Mouse (Mus musculus) adrenal gland, adult 2 months (tissue): Measurements from ENCODE around the gene Spata25. TPM values are rescaled to one million over a fixed set of nuclear protein-coding genes. Genes with fewer than 3 reads are reported as not detected.
"Not testable (repeated sequence)": the region's sequence is repeated elsewhere in the genome, so short reads cannot be mapped to it uniquely, and the experiment has no call there.

Experiments
- DNase-seq: peaks from one replicate; pipeline ENCODE4 v3.0.0; 2021
- long read RNA-seq: library from polyadenylated mRNA; stranded (forward); transcript quantifications from one replicate; pipeline ENCODE4 v2.0.0, GENCODE M21; 2021
- polyA plus RNA-seq: library from polyadenylated mRNA; depleted of rRNA; stranded (reverse); fragments of >200 nt; gene quantifications from 2 replicates; pipeline ENCODE4 v1.2.3, GENCODE M21; 2012; rRNA removed
- total RNA-seq, 2 experiments: library from RNA; stranded (reverse); gene quantifications; 2 replicates each; pipeline ENCODE4 v1.2.3; 2021

Spata25 gene
- not detected for total RNA-seq
- not detected in 2 replicates for polyA plus RNA-seq
- long read RNA-seq = 0 reads

GRCm38 (mm10) chr2:164828437-164828836, at the start of gene Spata25:
Spata25 (minus strand) TSS chr2:164828537.
- DNase-seq = no peak

DNA sequence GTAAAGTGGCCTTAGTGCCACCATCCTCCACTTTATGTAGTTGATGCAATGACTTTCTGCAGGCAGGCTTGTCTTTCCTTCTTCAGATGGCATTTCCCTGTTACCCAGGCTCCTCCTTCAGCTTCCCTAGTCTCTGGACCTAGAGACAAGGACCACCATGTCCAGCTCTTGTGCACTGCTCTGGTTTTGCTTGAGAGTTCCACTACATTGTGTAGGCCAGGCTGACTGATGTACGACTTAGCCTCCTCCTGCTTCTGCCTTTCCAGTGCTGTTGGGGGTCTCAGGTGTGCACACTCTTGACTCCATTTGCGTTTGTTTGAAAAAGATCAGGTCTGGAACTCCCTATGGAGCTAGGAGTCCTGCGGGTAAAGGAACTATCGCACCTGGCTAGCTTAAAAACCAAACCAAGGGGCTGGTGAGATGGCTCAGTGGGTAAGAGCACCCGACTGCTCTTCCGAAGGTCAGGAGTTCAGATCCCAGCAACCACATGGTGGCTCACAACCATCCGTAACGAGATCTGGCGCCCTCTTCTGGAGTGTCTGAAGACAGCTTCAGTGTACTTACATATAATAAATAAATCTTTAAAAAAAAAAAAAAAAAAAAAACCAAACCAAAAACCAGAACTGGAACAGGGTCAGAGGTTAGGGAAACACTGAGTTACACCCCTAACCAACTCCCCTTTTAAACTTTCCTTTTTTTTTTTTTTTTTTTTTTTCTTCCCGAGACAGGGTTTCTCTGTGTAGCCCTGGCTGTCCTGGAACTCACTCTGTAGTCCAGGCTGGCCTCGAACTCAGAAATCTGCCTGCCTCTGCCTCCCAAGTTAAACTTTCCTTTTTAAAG, 49.3 kb upstream of the Spata25 start:
- not testable (repeated sequence) for DNase-seq

DNA sequence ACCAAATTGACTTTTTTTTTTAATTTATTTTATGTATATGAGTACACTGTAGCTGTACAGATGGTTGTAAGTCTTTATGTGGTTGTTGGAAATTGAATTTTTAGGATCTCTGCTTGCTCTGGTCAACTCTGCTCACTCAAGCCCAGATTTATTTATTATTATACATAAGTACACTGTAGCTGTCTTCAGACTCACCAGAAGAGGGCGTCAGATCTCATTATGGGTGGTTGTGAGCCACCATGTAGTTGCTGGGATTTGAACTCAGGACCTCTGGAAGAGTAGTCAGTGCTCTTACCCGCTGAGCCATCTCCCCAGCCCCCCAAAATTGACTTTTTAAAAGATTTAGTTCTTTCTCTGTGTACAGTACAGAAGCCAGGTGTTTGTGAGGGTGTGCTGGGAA, 47.3 kb upstream of the Spata25 start:
- DNase-seq = not testable (repeated sequence)

DNA sequence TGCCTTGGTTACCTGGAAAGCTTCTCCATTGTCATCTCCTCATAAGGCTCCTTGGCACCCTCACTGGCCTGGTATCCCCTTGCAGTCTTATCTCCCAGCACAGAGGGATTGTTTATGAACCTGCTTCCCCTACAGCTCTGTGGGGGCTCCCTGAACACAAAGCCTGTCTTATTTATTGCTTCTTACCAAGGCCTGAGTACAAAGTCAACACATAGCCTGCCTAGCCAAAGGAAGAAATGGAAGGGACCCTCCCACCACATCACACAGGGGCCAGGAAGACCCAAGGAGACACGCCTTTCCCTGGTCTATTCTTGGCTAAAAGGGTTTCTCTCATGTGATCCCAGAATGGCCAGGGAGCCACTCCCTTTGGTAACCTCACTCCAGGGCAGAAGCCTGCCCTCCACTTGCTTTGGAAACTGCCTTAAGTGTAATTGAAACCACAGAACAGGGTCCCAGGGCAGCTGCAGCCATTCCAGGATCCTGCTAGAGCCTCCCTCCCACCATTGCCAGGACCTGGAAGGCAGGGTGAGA, 46.0 kb upstream of the Spata25 start:
- DNase-seq = peak; percentile 35

GRCm38 (mm10) chr2:164873621-164874020, 45.3 kb upstream of the Spata25 start:
- DNase-seq = no peak

DNA sequence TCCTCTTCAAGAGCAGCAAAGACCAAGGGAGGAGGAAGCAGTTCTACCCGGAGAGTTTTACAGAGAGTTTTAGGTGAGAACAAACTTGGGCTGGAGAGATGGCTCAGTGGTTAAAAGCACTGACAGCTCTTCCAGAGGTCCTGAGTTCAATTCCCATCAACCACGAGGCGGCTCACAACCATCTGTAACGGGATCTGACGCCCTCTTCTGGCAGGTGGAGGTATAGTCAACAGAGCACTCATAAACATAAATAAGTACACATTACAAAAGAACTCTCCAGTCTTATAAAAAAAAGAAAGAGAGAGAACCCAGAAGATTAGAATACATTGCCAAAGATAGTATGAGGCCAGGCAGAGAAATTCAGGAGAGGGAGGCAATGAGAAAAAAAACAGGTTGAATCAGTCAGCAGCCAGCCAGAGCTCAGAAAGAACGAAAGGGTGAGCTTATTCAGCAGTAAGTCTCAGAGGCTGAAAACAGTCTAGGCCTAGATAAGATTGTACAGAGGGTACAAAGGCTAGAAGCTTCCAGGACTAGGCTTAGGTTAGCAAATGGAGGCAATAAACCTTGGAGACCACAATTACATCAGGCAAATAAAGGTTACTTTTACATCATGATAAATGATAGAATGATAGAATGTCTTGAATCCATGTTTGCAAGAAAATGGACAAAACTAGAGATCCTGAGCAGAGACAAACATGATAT, 43.4 kb upstream of the Spata25 start:
- no peak for DNase-seq

DNA sequence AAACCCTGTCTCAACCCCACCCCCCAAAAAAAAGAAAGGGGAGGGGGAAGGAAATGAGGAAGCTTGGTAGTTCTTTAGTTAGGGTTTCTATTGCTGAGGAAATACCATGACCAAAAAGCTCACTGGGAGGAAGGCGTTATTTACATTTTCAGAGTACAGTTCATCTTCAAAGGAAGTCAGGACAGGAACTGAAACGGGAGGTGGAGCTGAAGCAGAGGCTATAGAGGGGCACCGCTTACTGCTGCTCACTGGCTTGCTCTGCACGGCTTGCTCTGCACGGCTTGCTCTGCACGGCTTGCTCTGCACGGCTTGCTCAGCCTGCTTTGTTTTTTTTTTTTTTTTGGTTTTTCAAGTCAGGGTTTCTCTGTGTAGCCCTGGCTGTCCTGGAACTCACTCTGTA, 40.2 kb upstream of the Spata25 start:
- DNase-seq = no peak

DNA sequence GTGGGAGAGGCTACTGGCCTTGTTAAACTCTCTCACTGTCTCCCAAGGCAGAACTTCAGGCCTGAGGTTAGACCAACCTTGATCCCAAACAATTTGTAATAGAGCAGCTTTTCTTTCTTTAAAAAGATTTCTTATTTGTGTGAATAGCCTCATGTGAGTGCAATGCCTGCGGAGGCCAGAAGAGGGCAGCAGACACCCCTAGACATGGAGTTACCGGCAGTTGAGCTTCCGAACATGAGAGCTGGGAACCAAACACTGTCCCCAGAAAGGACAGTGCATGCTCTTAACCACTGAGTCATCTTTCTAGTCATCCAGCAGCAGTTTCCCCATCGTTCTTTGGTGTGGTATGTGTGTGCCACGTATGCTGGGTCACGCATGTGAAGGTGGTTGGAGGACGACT, 39.2 kb upstream of the Spata25 start:
- DNase-seq = no peak

GRCm38 (mm10) chr2:164866741-164867551, 38.6 kb upstream of the Spata25 start:
- peak; percentile 83 for DNase-seq

GRCm38 (mm10) chr2:164864593-164864992, 36.3 kb upstream of the Spata25 start:
- DNase-seq = no peak

DNA sequence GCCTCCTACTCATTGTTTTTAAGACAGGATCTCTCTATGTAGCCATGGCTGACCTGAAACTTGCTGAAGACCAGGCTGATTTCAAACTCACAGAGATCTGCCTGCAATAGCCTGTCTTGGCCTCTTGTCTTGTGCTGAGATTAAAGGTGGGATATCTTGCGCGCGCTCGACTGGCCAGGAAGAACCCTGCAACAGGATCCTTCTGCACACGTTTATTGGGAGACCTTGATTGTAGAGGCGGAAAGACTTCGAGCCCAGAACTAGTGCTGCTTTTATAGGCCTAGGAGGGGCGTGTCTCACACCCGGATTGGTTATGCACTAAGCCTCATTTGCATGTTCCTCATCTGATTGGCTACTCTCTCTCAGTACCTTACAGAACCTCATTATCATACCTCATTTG, 35.1 kb upstream of the Spata25 start:
- not testable (repeated sequence) for DNase-seq

DNA sequence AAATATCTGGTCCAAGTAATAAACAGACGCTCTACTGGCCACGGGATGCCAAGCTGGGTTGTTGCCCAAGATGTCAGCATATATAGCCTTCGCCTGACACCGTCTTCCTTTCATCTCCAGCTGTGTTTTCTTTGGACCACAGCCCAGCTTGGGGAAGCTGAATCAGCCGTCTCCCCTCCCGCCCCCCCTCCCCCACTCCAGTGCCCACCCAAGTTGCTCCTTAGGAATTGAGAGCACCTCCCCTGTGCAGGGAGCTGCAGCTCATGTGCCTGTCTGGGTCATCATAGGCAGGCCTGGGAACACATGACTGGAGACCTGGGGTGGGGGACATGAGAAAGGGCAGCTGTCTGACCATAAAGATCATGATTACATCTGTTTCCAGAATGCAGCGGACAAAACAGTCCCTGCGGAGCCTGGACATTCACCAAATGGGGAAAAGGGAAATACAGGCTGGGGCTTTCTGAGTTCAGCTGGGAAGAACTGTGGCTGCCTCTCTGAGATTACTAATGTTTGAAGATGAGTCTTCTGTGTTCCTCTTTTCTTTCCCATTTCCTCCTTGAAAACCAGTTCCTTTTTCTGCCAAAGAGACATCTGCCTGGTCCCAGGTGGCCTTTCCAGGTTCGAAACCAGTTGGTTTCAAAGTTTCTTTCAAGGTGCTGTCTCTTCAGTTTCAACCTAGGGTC, 34.0 kb upstream of the Spata25 start:
- peak; percentile 79 for DNase-seq

DNA sequence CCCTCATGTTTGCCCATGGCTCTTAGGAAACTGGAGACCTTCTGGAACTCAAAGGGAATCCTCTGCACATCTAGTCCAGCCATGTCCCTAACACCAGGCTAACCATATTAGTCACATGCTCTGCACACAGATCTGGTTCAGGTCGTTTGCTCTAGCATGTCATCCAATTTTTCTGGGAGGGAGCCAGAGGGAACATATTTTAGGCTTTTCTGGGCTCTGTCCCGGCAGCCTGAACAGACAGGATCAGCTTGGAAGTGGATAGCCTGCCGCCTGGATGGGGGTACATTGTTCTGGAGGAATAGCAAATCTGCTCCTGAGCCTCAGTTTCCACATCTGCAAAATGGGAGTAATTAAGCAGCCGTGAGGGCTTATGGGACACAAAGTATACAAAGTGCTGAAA, 32.8 kb upstream of the Spata25 start:
- no peak for DNase-seq

- DNase-seq = no peak
Measured at GRCm38 (mm10) chr2:164859640-164860432, 31.5 kb upstream of the Spata25 start.

- DNase-seq = no peak
Measured at GRCm38 (mm10) chr2:164859155-164859554, 30.8 kb upstream of the Spata25 start.

GRCm38 (mm10) chr2:164857842-164858553, 29.7 kb upstream of the Spata25 start:
- DNase-seq = no peak

GRCm38 (mm10) chr2:164857101-164857821, 28.9 kb upstream of the Spata25 start, which contains the start of gene Pltp:
Pltp (minus strand) TSS chr2:164857711.
- DNase-seq = peak; percentile 57

DNA sequence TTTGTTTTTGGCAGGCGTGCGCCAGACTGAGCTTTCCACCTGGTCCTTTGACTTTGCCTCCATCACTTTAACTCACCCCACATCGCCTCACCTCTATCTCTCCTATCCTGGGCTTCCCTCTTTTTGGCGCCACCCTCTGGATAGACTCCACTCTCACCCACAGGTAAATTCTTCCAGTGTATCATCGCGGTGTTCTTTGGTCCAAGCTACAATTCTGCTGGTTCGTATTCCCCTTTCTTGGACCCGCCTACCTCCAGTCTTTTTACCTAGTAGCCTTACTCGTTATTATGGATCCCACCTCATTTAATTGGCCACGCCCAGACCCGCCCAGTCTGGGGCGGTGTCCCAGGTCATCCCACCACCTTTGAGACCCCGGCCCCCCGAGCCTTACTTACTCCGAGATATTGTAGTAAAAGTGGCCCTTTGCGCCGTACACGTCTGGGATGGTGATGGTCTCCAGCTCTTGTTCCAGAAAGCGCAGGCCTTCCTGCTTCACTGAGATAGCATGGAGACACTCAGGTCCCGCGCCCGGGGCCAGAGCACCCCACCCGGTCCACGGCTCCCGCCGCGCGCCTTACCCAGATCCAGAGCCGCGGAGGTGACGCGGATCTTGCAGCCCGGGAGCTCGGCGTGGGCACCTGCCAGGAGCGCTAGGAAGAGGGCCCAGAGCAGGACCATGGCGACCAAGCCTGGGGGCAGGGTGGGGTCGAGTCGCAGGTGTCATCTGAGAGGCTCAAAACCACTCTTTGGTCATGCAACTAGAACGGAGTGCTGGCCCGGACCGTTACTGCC, 28.2 kb upstream of the Spata25 start:
- DNase-seq = peak; percentile 40
